Mouse (Mus musculus) heart, adult 2 months (tissue): ENCODE results near the gene Tbc1d10c.

ENCODE experiments used
- CTCF ChIP-seq: fragments of 200-600 bp; IDR thresholded peaks from 2 replicates; pipeline ENCODE4 v1.8.1; 2022; ENCODE audit warnings: antibody characterized with exemption, mild to moderate bottlenecking, moderate library complexity
- POLR2A ChIP-seq: fragments of 200-500 bp; IDR thresholded peaks from 2 replicates; pipeline ENCODE4 v1.6.1; 2011; ENCODE audit warnings: mild to moderate bottlenecking, low read depth, low read length, control low read depth; ENCODE audit not compliant: insufficient read depth

- TF ChIP-seq POLR2A (no peak), CTCF (no peak)
These were observed 11.1 kb upstream of the Tbc1d10c start for GRCm38 (mm10) chr19:4202149-4202548.
